Mouse (Mus musculus): ENCODE data around the gene Tanc1. TPM values are rescaled to one million over a fixed set of nuclear protein-coding genes. Genes with fewer than 3 reads are reported as not detected.

Tanc1 gene
- polyA plus RNA-seq, 1 experiment from 2014 or later: 2.4 TPM

GRCm38 (mm10) chr2:59693473-59693872, 81.6 kb downstream of the Tanc1 start:
- H3K9ac ChIP-seq (replicated peaks): no peak overlapping the region
- H3K4me3 ChIP-seq (ENCODE audit: low read depth, low read length): no peak overlapping the region
- peaks cover 18% of the 10 kb centered on the region for H3K4me1 ChIP-seq (ENCODE audit: insufficient read depth)
- H3K27me3 ChIP-seq (ENCODE audit: insufficient read depth, low read length): no peaks in the 10 kb centered on the region
- DNase-seq: no peak
- ATAC-seq: peak; percentile 75
- no peaks in the 10 kb centered on the region for H3K9me3 ChIP-seq (ENCODE audit: low read length)
- no peaks in the 10 kb centered on the region for H3K36me3 ChIP-seq (replicated peaks; ENCODE audit: insufficient read depth, low read length)
- TF ChIP-seq CTCF (IDR thresholded peaks at IDR 0.05; ENCODE audit: low read depth) (no peak), EP300 (IDR thresholded peaks at IDR 0.05; ENCODE audit: low read depth) (peak; percentile 22; the same call in 1 of the 2 replicates)
- H3K27ac ChIP-seq (ENCODE audit: low read depth): no peak overlapping the region
- no peak overlapping the region for H3K4me2 ChIP-seq (ENCODE audit: low read depth, low read length)
- 53% methylated on average over 5 of the region's 5 CpGs for WGBS (ENCODE audit: insufficient replicate concordance)

- no peak; the same call in 1 of the 2 replicates for ATAC-seq
- TF ChIP-seq EP300 (IDR thresholded peaks at IDR 0.05; ENCODE audit: low read depth): no peak
- no peak for TF ChIP-seq CTCF (IDR thresholded peaks at IDR 0.05; ENCODE audit: low read depth)
- 61% methylated on average over 3 of the region's 3 CpGs for WGBS (ENCODE audit: insufficient replicate concordance)
- no peaks in the 10 kb centered on the region for H3K36me3 ChIP-seq (replicated peaks; ENCODE audit: insufficient read depth, low read length)
- H3K4me2 ChIP-seq (ENCODE audit: low read depth, low read length): peak overlapping the region; percentile 50; the same call in 1 of the 2 replicates
- no peak overlapping the region for H3K9ac ChIP-seq (replicated peaks)
- H3K4me3 ChIP-seq (ENCODE audit: low read depth, low read length): peak overlapping the region; percentile 32; the same call in 1 of the 2 replicates
- no peak for DNase-seq
- H3K27me3 ChIP-seq (ENCODE audit: insufficient read depth, low read length): no peaks in the 10 kb centered on the region
- H3K4me1 ChIP-seq (ENCODE audit: insufficient read depth): peaks cover 18% of the 10 kb centered on the region
- H3K9me3 ChIP-seq (ENCODE audit: low read length): no peaks in the 10 kb centered on the region
- H3K27ac ChIP-seq (ENCODE audit: low read depth): peak overlapping the region; percentile 67; the same call in 1 of the 2 replicates
Observed at GRCm38 (mm10) chr2:59697123-59697522, 85.3 kb downstream of the Tanc1 start.

GRCm38 (mm10) chr2:59697722-59698634, 86.1 kb downstream of the Tanc1 start:
- TF ChIP-seq CTCF (IDR thresholded peaks at IDR 0.05; ENCODE audit: low read depth) (no peak), EP300 (IDR thresholded peaks at IDR 0.05; ENCODE audit: low read depth) (no peak)
- no peaks in the 10 kb centered on the region for H3K9me3 ChIP-seq (ENCODE audit: low read length)
- H3K4me1 ChIP-seq (ENCODE audit: insufficient read depth): peaks cover 17% of the 10 kb centered on the region
- DNase-seq (peak; percentile 57), ATAC-seq (peak; percentile 70)
- no peak overlapping the region for H3K9ac ChIP-seq (replicated peaks)
- peak overlapping the region; percentile 67 for H3K27ac ChIP-seq (ENCODE audit: low read depth)
- H3K4me2 ChIP-seq (ENCODE audit: low read depth, low read length): peak overlapping the region; percentile 50
- 12% methylated on average over 16 of the region's 16 CpGs for WGBS (ENCODE audit: insufficient replicate concordance)
- no peaks in the 10 kb centered on the region for H3K36me3 ChIP-seq (replicated peaks; ENCODE audit: insufficient read depth, low read length)
- H3K27me3 ChIP-seq (ENCODE audit: insufficient read depth, low read length): no peaks in the 10 kb centered on the region
- H3K4me3 ChIP-seq (ENCODE audit: low read depth, low read length): peak overlapping the region; percentile 32

GRCm38 (mm10) chr2:59698635-59699300, 86.9 kb downstream of the Tanc1 start:
- no peak overlapping the region for H3K27ac ChIP-seq (ENCODE audit: low read depth)
- no peak for DNase-seq
- 64% methylated on average over 7 of the region's 7 CpGs for WGBS (ENCODE audit: insufficient replicate concordance)

GRCm38 (mm10) chr2:59699893-59700292, 88.1 kb downstream of the Tanc1 start:
- TF ChIP-seq EP300 (IDR thresholded peaks at IDR 0.05; ENCODE audit: low read depth) (no peak), CTCF (IDR thresholded peaks at IDR 0.05; ENCODE audit: low read depth) (no peak)
- Histone ChIP-seq H3K9me3 (ENCODE audit: low read length) (no peaks in the 10 kb centered on the region), H3K27ac (ENCODE audit: low read depth) (no peak overlapping the region), H3K4me2 (ENCODE audit: low read depth, low read length) (no peak overlapping the region), H3K4me3 (ENCODE audit: low read depth, low read length) (no peak overlapping the region), H3K4me1 (ENCODE audit: insufficient read depth) (peaks cover 13% of the 10 kb centered on the region), H3K27me3 (ENCODE audit: insufficient read depth, low read length) (no peaks in the 10 kb centered on the region), H3K36me3 (replicated peaks; ENCODE audit: insufficient read depth, low read length) (no peaks in the 10 kb centered on the region), H3K9ac (replicated peaks) (no peak overlapping the region)
- 80% methylated on average over 9 of the region's 9 CpGs for WGBS (ENCODE audit: insufficient replicate concordance)
- ATAC-seq (no peak), DNase-seq (no peak)

More at GRCm38 (mm10) chr2:59698635-59699300, 86.9 kb downstream of the Tanc1 start:
- H3K4me2 ChIP-seq (ENCODE audit: low read depth, low read length): no peak overlapping the region
- H3K36me3 ChIP-seq (replicated peaks; ENCODE audit: insufficient read depth, low read length): no peaks in the 10 kb centered on the region
- no peaks in the 10 kb centered on the region for H3K9me3 ChIP-seq (ENCODE audit: low read length)
- H3K27me3 ChIP-seq (ENCODE audit: insufficient read depth, low read length): no peaks in the 10 kb centered on the region
- ATAC-seq: no peak
- H3K4me1 ChIP-seq (ENCODE audit: insufficient read depth): peaks cover 15% of the 10 kb centered on the region
- H3K4me3 ChIP-seq (ENCODE audit: low read depth, low read length): no peak overlapping the region
- no peak overlapping the region for H3K9ac ChIP-seq (replicated peaks)
- no peak for TF ChIP-seq CTCF (IDR thresholded peaks at IDR 0.05; ENCODE audit: low read depth)
- TF ChIP-seq EP300 (IDR thresholded peaks at IDR 0.05; ENCODE audit: low read depth): no peak

GRCm38 (mm10) chr2:59705221-59705620, 93.4 kb downstream of the Tanc1 start:
- no peak for ATAC-seq
- Histone ChIP-seq H3K9ac (replicated peaks) (no peak overlapping the region), H3K4me1 (ENCODE audit: insufficient read depth) (no peaks in the 10 kb centered on the region), H3K36me3 (replicated peaks; ENCODE audit: insufficient read depth, low read length) (no peaks in the 10 kb centered on the region), H3K4me3 (ENCODE audit: low read depth, low read length) (no peak overlapping the region), H3K27ac (ENCODE audit: low read depth) (no peak overlapping the region), H3K4me2 (ENCODE audit: low read depth, low read length) (no peak overlapping the region), H3K27me3 (ENCODE audit: insufficient read depth, low read length) (no peaks in the 10 kb centered on the region), H3K9me3 (ENCODE audit: low read length) (no peaks in the 10 kb centered on the region)
- TF ChIP-seq CTCF (IDR thresholded peaks at IDR 0.05; ENCODE audit: low read depth): no peak
- TF ChIP-seq EP300 (IDR thresholded peaks at IDR 0.05; ENCODE audit: low read depth): no peak
- WGBS (ENCODE audit: insufficient replicate concordance): 77% methylated on average over 12 of the region's 12 CpGs
- no peak for DNase-seq
